Mouse (Mus musculus) bone marrow macrophage, adult 2 months (primary cell): ENCODE data around the gene Sept4. TPM values are rescaled to one million over a fixed set of nuclear protein-coding genes. Genes with fewer than 3 reads are reported as not detected.

Experiments
- H3K27ac ChIP-seq: 2 replicates; pipeline ENCODE4 v1.5.1; 2012; ENCODE audit warnings: low read depth, low read length; ENCODE audit not compliant: insufficient read depth
- H3K4me1 ChIP-seq: 2 replicates; pipeline ENCODE4 v1.6.1; 2012; ENCODE audit warnings: low read length; ENCODE audit not compliant: control insufficient read depth, insufficient read depth
- H3K4me3 ChIP-seq: 2 replicates; pipeline ENCODE4 v1.5.1; 2012; ENCODE audit warnings: mild to moderate bottlenecking, low read length, moderate library complexity; ENCODE audit not compliant: insufficient read depth
- CTCF ChIP-seq: IDR thresholded peaks from 2 replicates; pipeline ENCODE4 v1.5.1; 2012; ENCODE audit warnings: low read depth, mild to moderate bottlenecking, low read length, moderate library complexity
- POLR2A ChIP-seq: IDR thresholded peaks from 2 replicates; pipeline ENCODE4 v1.6.1; 2012; ENCODE audit warnings: mild to moderate bottlenecking, low read depth, low read length, borderline replicate concordance
- polyA plus RNA-seq: library from polyadenylated mRNA; stranded (reverse); fragments of >200 nt; gene quantifications from 2 replicates; pipeline ENCODE4 v1.2.4, GENCODE M21; 2012; ENCODE audit not compliant: missing spikeins, insufficient read depth, insufficient read length

The Sept4 gene
- polyA plus RNA-seq, 1 experiment: not detected

DNA sequence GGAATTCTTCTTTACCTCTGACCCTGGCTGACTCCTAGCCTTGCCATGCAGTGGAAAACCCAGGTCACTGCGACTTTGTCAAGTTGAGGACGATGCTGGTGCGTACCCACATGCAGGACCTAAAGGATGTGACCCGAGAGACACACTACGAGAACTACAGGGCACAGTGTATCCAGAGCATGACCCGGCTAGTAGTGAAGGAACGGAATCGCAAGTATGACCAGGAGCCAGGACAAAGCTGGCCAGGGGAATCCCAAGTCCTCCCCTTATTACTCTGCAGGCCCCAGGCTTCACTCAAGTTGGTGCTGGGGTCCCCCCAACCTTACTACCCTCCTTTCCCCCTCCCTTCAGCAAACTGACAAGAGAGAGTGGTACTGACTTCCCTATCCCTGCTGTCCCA lies 20.9 kb downstream of the Sept4 start:
- Histone ChIP-seq H3K27ac (no peak overlapping the region), H3K4me1 (peaks cover 11% of the 10 kb centered on the region; the same call in 1 of the 2 replicates), H3K4me3 (no peak overlapping the region)
- TF ChIP-seq CTCF (no peak), POLR2A (no peak)

- TF ChIP-seq POLR2A: no peak
- TF ChIP-seq CTCF: no peak
- Histone ChIP-seq H3K27ac (peak overlapping the region; percentile 86), H3K4me3 (peak overlapping the region; percentile 78), H3K4me1 (peaks cover 16% of the 10 kb centered on the region)
Observed at GRCm38 (mm10) chr11:87590841-87591525, 22.3 kb downstream of the Sept4 start.

DNA sequence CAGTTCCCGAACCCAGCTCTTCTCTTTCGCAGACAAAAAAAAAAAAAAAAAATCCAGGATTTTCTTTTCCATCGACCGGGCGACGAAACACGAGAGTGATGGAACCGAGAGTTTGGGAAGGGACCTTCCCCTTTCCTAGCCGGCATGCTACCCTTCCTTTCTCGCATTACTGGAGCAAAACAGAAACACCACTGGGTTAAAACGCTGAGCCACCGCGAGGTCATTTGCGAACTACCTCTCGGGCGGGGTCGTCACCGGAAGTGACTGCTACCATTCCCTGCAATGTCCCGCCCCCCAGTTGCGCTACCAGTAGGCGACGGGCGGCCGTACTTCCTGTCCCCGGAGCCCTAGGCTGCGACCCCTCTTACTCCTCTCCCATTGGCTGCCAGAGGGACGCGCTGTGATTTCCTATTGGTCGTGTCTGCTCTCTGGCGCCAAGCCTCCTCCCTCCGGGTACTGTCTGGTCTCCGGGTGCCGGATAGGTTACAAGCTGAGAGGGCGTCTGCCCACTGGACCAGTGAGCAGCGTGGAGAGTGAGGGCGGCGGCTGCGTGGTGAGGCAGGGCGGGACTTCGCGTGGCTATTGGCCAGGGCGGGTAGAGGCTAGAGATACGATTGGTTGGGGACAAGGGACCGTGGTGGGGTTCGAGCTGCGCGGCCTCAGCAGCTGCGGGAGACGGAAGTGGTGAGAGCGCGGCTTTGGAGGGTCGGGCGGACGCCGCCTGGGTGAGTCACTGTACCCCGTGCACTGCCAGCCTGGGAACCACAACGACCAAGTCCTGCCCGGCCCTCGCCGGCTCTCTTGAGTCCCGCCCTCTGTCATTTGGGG lies 23.0 kb downstream of the Sept4 start, which contains the start of gene Mtmr4:
TSS of gene Mtmr4 (plus strand) at position 637 of the 828 bp plus-strand sequence.
- H3K4me3 ChIP-seq: peak within 1 kb of the TSS; percentile 89
- no peak for TF ChIP-seq CTCF
- TF ChIP-seq POLR2A: peak; percentile 94
- H3K27ac ChIP-seq: peak within 1 kb of the TSS; percentile 86
- peaks cover 22% of the 10 kb centered on the region for H3K4me1 ChIP-seq

DNA sequence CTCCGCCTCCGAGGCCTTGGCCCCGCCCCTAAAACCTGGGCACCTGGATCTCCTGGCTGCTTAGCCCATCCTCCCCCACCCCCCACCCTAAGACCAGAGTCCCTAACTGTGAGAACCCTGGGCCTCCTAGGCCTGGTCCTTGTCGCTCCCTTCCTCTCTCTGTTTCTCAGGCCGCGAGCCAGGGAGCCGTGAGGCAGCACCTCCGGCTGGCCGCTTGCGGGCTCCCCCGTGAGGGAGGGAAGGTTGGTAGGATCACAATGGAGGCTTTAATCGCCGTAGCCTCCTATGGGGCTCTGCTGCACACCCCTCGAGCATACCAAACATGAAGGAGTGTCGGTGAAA lies 23.6 kb downstream of the Sept4 start:
- Histone ChIP-seq H3K27ac (peak overlapping the region; percentile 71), H3K4me3 (peak overlapping the region; percentile 89), H3K4me1 (peaks cover 25% of the 10 kb centered on the region)
- no peak; the same call in 1 of the 2 replicates for TF ChIP-seq CTCF

DNA sequence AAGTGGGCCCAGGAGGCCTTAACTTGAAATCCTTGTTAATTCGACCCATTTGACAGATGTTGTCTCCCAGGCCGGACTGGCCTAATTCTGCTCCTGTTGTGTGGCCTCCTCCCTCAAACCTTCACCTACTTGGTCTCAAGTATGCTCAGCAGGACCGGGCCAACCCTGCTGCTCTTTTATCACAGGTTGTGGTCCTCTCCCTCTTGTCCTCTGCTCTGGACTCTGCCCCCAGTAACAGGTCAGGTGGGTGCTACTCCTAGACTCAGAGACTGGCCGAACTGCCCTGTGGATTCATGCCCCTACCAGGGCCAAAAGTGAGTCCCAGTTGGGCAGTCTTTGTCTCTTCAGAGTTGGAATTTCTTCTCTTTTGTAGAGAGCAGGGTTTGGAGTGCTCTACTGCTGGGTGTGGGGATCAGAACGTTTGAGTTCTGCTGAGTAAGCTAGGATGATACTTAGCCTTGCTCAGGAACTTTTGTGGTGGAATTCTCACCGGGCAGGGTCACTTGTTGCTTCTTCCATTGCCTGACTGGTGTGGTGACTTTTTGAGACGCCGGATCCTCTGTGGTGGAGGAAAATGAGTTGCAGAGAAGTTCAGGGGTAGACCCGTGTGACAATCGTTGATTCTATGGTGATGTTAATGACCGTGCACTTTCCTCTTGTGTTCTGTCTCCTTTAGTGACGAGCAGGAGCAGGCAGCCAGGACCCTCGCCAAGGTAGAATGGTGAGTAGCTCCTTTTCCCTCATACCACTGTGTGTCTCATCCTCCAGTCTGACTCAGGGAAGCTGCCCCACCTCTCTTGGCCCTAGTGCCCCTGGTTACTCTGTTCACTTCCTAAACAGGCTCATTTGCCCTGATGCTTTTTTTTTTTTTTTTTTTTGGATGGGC lies 24.3 kb downstream of the Sept4 start:
- peak overlapping the region; percentile 89 for H3K4me3 ChIP-seq
- TF ChIP-seq POLR2A: no peak
- TF ChIP-seq CTCF: no peak
- peaks cover 25% of the 10 kb centered on the region for H3K4me1 ChIP-seq
- peak overlapping the region; percentile 71 for H3K27ac ChIP-seq

DNA sequence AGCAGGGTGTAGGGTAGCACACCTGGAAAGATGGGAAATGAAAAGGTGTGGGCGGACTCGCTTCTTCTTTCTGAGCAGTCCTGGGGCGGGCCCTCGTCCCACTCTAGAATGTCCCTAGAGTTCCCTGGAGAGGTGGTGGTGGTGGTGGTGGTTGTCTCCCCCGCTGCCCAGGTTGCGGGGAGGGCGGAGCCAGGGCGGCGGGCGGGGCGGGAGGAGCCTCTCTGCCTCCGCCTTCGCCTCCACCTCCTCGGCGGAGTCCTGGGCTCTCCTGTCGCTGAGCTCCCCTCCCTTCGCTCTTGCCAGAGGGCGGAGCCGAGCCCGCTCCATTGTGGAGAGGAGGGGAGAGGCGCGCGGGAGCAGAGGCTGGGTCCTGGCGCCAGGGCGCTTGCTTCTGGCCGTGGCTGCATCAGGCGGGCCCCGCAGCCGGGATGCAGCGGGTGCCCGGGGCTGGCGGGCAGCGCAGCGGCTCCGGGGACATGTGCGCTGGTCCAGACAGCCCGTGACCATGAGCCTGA lies 26.7 kb downstream of the Sept4 start:
- Histone ChIP-seq H3K4me3 (peak overlapping the region; percentile 65), H3K27ac (no peak overlapping the region), H3K4me1 (peaks cover 22% of the 10 kb centered on the region)
- TF ChIP-seq POLR2A (no peak), CTCF (no peak)

DNA sequence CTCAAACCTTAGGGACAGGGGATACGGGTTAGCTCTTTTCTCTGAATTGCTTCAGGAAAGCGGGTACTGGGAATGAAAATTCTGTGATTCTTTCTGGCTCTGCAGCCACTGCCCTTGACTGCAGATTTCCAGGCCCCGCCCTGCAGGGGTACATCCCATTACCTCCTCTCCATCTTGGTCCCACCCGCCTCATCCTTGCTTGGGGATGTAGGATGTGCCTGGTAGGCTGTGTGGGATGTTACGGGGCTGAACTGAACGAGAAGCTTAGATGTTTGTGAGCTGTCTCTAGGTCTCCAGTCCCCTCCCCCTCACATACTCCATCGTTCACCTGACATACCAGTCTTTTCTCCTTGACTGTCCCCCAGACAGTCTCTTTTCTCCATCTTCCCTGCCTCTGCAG lies 27.3 kb downstream of the Sept4 start:
- Histone ChIP-seq H3K4me3 (peak overlapping the region; percentile 65), H3K4me1 (peaks cover 22% of the 10 kb centered on the region), H3K27ac (no peak overlapping the region)
- TF ChIP-seq POLR2A: no peak
- TF ChIP-seq CTCF: no peak

DNA sequence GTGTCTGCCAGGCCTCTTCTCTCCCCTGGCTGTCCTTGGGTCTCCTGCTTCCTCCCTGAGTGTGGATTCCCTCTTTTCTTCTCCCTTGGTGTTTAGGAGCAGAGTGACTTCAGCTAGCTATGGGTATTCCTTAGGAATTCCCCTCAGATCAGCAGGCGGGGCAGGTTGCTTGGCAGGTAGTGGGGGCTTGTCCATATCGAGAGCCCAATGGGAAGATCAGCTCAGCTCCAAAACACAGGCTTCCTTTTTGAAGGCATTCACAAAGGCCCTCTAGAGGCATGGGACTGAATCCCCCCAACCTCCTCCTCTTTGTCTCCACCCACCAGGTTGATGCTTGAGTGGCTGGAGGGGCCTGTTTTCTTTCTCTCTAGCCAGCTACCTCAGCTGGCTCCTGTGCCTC lies 27.8 kb downstream of the Sept4 start:
- no peak overlapping the region for H3K4me3 ChIP-seq
- H3K27ac ChIP-seq: no peak overlapping the region
- TF ChIP-seq CTCF (no peak), POLR2A (no peak)
- H3K4me1 ChIP-seq: peaks cover 22% of the 10 kb centered on the region

DNA sequence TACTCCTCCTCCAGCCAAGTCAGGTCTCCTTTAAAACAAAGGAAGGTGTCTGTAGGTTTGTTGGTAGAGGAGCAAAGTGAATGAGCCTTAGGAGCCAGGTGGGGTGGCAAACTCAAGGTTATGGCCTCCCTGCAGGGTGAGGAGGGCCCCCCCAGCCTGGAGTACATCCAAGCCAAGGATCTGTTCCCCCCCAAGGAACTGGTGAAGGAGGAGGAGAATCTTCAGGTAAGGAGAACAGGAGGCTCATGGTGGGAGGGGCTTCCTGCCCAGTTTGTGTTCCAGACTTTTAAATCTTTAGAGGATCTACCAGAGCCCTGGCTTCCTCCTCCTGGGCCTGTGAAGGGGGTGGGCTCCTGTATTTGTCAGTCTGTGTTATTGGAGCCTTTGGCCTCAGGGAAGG lies 28.4 kb downstream of the Sept4 start:
- H3K4me3 ChIP-seq: no peak overlapping the region
- no peak overlapping the region for H3K27ac ChIP-seq
- peaks cover 22% of the 10 kb centered on the region for H3K4me1 ChIP-seq
- no peak for TF ChIP-seq POLR2A
- TF ChIP-seq CTCF: no peak
